Mouse (Mus musculus): Measurements from ENCODE around the gene Ankrd35.

DNA sequence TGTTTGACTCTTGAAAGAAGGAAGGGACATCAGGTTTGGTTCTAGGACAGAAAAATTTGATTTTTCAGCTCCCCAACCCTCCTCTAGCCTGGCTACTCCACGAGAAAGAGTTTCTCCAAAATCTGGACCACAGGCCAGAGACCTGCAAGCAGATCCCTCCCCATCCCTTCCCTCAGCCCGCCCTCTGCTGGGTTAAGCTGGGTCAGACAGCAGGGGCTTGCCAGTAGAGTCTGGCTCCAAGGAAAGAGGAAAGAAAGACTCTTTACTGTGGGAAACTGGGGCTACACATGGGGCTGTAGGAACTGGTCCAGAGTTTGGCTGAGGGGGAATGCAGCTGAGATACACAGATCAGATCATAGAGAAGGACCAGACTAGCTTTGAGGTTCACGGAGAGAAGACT lies 22.6 kb downstream of the Ankrd35 start:
- no peak for TF ChIP-seq CTCF (IDR thresholded peaks at IDR 0.05; ENCODE audit: extremely low read depth, insufficient read depth, insufficient read length, insufficient replicate concordance)
- TF ChIP-seq POLR2A (IDR thresholded peaks at IDR 0.05; ENCODE audit: low read depth, low read length), result no peak

All from spleen, adult 2 months (tissue).